Mouse (Mus musculus): ENCODE results near the gene Zdhhc18.
"Not testable (repeated sequence)": the region's sequence is repeated elsewhere in the genome, so short reads cannot be mapped to it uniquely, and the experiment has no call there.

Zdhhc18 gene

GRCm38 (mm10) chr4:133662945-133663344 lies 13.0 kb upstream of the Zdhhc18 start:
- DNase-seq (ENCODE audit: low read depth, low spot score), result no peak

- no peak for DNase-seq (ENCODE audit: low read depth, low spot score)
Observed at GRCm38 (mm10) chr4:133662421-133662820, 12.5 kb upstream of the Zdhhc18 start.

- DNase-seq (ENCODE audit: low read depth, low spot score), result peak; percentile 100
Observed at GRCm38 (mm10) chr4:133660193-133661155, 10.5 kb upstream of the Zdhhc18 start.

- DNase-seq (ENCODE audit: low read depth, low spot score), result peak; percentile 97
Observed at GRCm38 (mm10) chr4:133659497-133660192, 9.7 kb upstream of the Zdhhc18 start.

- peak; percentile 92 for DNase-seq (ENCODE audit: low read depth, low spot score)
Observed at GRCm38 (mm10) chr4:133658729-133659128, 8.8 kb upstream of the Zdhhc18 start.

- DNase-seq (ENCODE audit: low read depth, low spot score), result peak; percentile 52
Observed at GRCm38 (mm10) chr4:133657829-133658458, 8.0 kb upstream of the Zdhhc18 start.

GRCm38 (mm10) chr4:133656997-133657396 lies 7.0 kb upstream of the Zdhhc18 start:
- DNase-seq (ENCODE audit: low read depth, low spot score), result peak; percentile 81

- DNase-seq (ENCODE audit: low read depth, low spot score), result peak; percentile 89
Observed at GRCm38 (mm10) chr4:133656294-133656693, 6.3 kb upstream of the Zdhhc18 start.

GRCm38 (mm10) chr4:133654070-133654469 lies 4.1 kb upstream of the Zdhhc18 start:
- peak; percentile 76 for DNase-seq (ENCODE audit: low read depth, low spot score)

GRCm38 (mm10) chr4:133652746-133653145 lies 2.8 kb upstream of the Zdhhc18 start:
- DNase-seq (ENCODE audit: low read depth, low spot score), result no peak

- no peak for DNase-seq (ENCODE audit: low read depth, low spot score)
Observed at GRCm38 (mm10) chr4:133651986-133652385, 2.0 kb upstream of the Zdhhc18 start.

- no peak for DNase-seq (ENCODE audit: low read depth, low spot score)
Observed at GRCm38 (mm10) chr4:133651445-133651844, 1.5 kb upstream of the Zdhhc18 start.

GRCm38 (mm10) chr4:133649464-133649863 lies 490 bp downstream of the Zdhhc18 start:
- DNase-seq (ENCODE audit: low read depth, low spot score), result not testable (repeated sequence)

GRCm38 (mm10) chr4:133645680-133646079 lies 4.3 kb downstream of the Zdhhc18 start:
- DNase-seq (ENCODE audit: low read depth, low spot score), result peak; percentile 78

- DNase-seq (ENCODE audit: low read depth, low spot score), result peak; percentile 69
Observed at GRCm38 (mm10) chr4:133645195-133645594, 4.8 kb downstream of the Zdhhc18 start.

- peak; percentile 65 for DNase-seq (ENCODE audit: low read depth, low spot score)
Observed at GRCm38 (mm10) chr4:133634043-133634410, 15.9 kb downstream of the Zdhhc18 start.

GRCm38 (mm10) chr4:133633332-133634042 lies 16.5 kb downstream of the Zdhhc18 start:
- DNase-seq (ENCODE audit: low read depth, low spot score), result peak; percentile 92

- no peak for DNase-seq (ENCODE audit: low read depth, low spot score)
Observed at GRCm38 (mm10) chr4:133632483-133633327, 17.2 kb downstream of the Zdhhc18 start.

- DNase-seq (ENCODE audit: low read depth, low spot score), result peak; percentile 89
Observed at GRCm38 (mm10) chr4:133631769-133632411, 18.1 kb downstream of the Zdhhc18 start.

Data from R1 (cell line).